Mouse (Mus musculus) CH12.LX (cell line): ENCODE data around the gene Rpl9. TPM values are rescaled to one million over a fixed set of nuclear protein-coding genes. Genes with fewer than 3 reads are reported as not detected.

Experiments
- DNase-seq: peaks from one replicate; pipeline ENCODE4 v3.0.0-alpha.2; 2013; ENCODE audit errors: extremely low read depth
- H3K27ac ChIP-seq: 2 replicates; pipeline ENCODE4 v1.5.1; 2012; ENCODE audit warnings: low read depth, mild to moderate bottlenecking, control low read depth, moderate library complexity; ENCODE audit not compliant: insufficient read depth
- H3K27me3 ChIP-seq: replicated peaks from 2 replicates; pipeline ENCODE3; 2012; ENCODE audit warnings: inconsistent platforms
- H3K36me3 ChIP-seq, 2 experiments: replicated peaks in 1 of 2; 2 replicates each; pipeline versions ENCODE3 to v1.6.1; 2012; ENCODE audit warnings: inconsistent platforms in 1 of 2, low read length in 1 of 2, mild to moderate bottlenecking in 1 of 2, mixed read lengths in 1 of 2, moderate library complexity in 1 of 2; ENCODE audit not compliant: control insufficient read depth in 1 of 2, insufficient read depth in 1 of 2
- H3K4me1 ChIP-seq, 2 experiments: 2 replicates each; pipeline ENCODE4 v1.6.1; 2012; ENCODE audit warnings: inconsistent platforms in 1 of 2, moderate library complexity in 1 of 2; ENCODE audit not compliant: insufficient read depth in 2 of 2, control insufficient read depth in 1 of 2
- H3K4me2 ChIP-seq: 2 replicates; pipeline ENCODE4 v1.6.1; 2012; ENCODE audit warnings: low read depth, mild to moderate bottlenecking, control low read depth; ENCODE audit not compliant: poor library complexity, insufficient read depth, severe bottlenecking
- H3K4me3 ChIP-seq, 3 experiments: fragments of 150-350 bp in 1 of 3; sonication (generic) in 1 of 3; replicated peaks in 1 of 3; 2 replicates each; pipeline versions ENCODE3 to v1.5.1; 2011 to 2012; ENCODE audit warnings: low read depth in 2 of 3, low read length in 2 of 3, mild to moderate bottlenecking in 2 of 3, moderate library complexity in 2 of 3, control low read depth in 1 of 3, improper control_type of control experiment in 1 of 3, inconsistent platforms in 1 of 3, mixed read lengths in 1 of 3; ENCODE audit not compliant: poor library complexity in 1 of 3
- H3K79me2 ChIP-seq: replicated peaks from 2 replicates; pipeline ENCODE4 v1.6.1; 2012; ENCODE audit warnings: mild to moderate bottlenecking, moderate library complexity; ENCODE audit not compliant: control insufficient read depth, poor library complexity, insufficient read depth, severe bottlenecking; ENCODE audit errors: extremely low read depth
- H3K9ac ChIP-seq: 2 replicates; pipeline ENCODE4 v1.6.1; 2012; ENCODE audit warnings: low read depth, mild to moderate bottlenecking, control low read depth, moderate library complexity; ENCODE audit not compliant: insufficient read depth
- H3K9me3 ChIP-seq: replicated peaks from 2 replicates; pipeline ENCODE3; 2012; ENCODE audit warnings: low read length, inconsistent platforms, mixed read lengths
- CHD1 ChIP-seq: IDR thresholded peaks from 2 replicates; pipeline ENCODE4 v1.6.1; 2012; ENCODE audit warnings: low read depth, low read length, improper control_type of control experiment, inconsistent platforms
- CHD2 ChIP-seq: IDR thresholded peaks from 2 replicates; pipeline ENCODE4 v1.6.1; 2011; ENCODE audit warnings: low read length, improper control_type of control experiment
- CTCF ChIP-seq, 2 experiments: IDR thresholded peaks in 1 of 2; conservative IDR thresholded peaks in 1 of 2; 2 replicates each; pipeline ENCODE4 v1.5.1; 2011 to 2012; ENCODE audit warnings: low read depth in 2 of 2, low read length in 2 of 2, improper control_type of control experiment in 1 of 2, inconsistent platforms in 1 of 2, mild to moderate bottlenecking in 1 of 2, moderate library complexity in 1 of 2
- ELF1 ChIP-seq: IDR thresholded peaks from 2 replicates; pipeline ENCODE4 v1.6.1; 2014; ENCODE audit warnings: low read depth, mild to moderate bottlenecking, inconsistent platforms, low read length, improper control_type of control experiment
- ETS1 ChIP-seq: conservative IDR thresholded peaks from 2 replicates; pipeline ENCODE4 v1.6.1; 2012; ENCODE audit warnings: low read depth, mild to moderate bottlenecking, inconsistent platforms, low read length, improper control_type of control experiment, moderate library complexity
- GABPA ChIP-seq: IDR thresholded peaks from 2 replicates; pipeline ENCODE4 v1.6.1; 2012; ENCODE audit warnings: low read depth, low read length, improper control_type of control experiment, inconsistent platforms; ENCODE audit not compliant: insufficient replicate concordance
- HCFC1 ChIP-seq: IDR thresholded peaks from 2 replicates; pipeline ENCODE4 v1.6.1; 2012; ENCODE audit warnings: low read depth, mild to moderate bottlenecking, inconsistent platforms, low read length, improper control_type of control experiment
- JUN ChIP-seq: IDR thresholded peaks from 2 replicates; pipeline ENCODE4 v1.6.1; 2011; ENCODE audit warnings: low read depth, mild to moderate bottlenecking, low read length, improper control_type of control experiment, moderate library complexity; ENCODE audit not compliant: insufficient read depth
- KAT2A ChIP-seq: IDR thresholded peaks from 2 replicates; pipeline ENCODE4 v1.6.1; 2012; ENCODE audit warnings: low read length, improper control_type of control experiment, inconsistent platforms; ENCODE audit not compliant: insufficient replicate concordance
- MAZ ChIP-seq: IDR thresholded peaks from 2 replicates; pipeline ENCODE4 v1.6.1; 2012; ENCODE audit warnings: low read depth, mild to moderate bottlenecking, inconsistent platforms, low read length, improper control_type of control experiment, moderate library complexity
- NRF1 ChIP-seq: IDR thresholded peaks from 2 replicates; pipeline ENCODE4 v1.6.1; 2014; ENCODE audit warnings: low read depth, mild to moderate bottlenecking, inconsistent platforms, low read length, improper control_type of control experiment, moderate library complexity
- POLR2A ChIP-seq: IDR thresholded peaks from 2 replicates; pipeline ENCODE4 v1.6.1; 2011; ENCODE audit warnings: low read depth, mild to moderate bottlenecking, improper control_type of control experiment, low read length
- UBTF ChIP-seq: IDR thresholded peaks from 2 replicates; pipeline ENCODE4 v1.6.1; 2012; ENCODE audit warnings: low read depth, mild to moderate bottlenecking, inconsistent platforms, low read length, improper control_type of control experiment, moderate library complexity
- ZNF384 ChIP-seq: IDR thresholded peaks from 2 replicates; pipeline ENCODE4 v1.6.1; 2012; ENCODE audit warnings: low read depth, low read length, improper control_type of control experiment, inconsistent platforms
- dilution Hi-C: fragments of 300-500 bp; cut with MboI; formaldehyde crosslinking; loops from 2 replicates; pipeline ENCODE4 v1.14.3; 2020; ENCODE audit warnings: low sequenced_read_pairs; ENCODE audit not compliant: extremely low pct_unique_long_range_greater_than_20kb, extremely low pct_ligation_motif_present
- in situ Hi-C: fragments of 300-500 bp; cut with MboI; formaldehyde crosslinking; loops from 3 replicates; pipeline ENCODE4 v1.14.3; 2019; ENCODE audit warnings: low sequenced_read_pairs, low pct_ligation_motif_present, low pct_unique_long_range_greater_than_20kb, mixed read lengths
- polyA plus RNA-seq: library from polyadenylated mRNA; unstranded; fragments of >175 nt; gene quantifications from 2 replicates; pipeline ENCODE4 v1.2.1, GENCODE M21; 2012; ENCODE audit warnings: low read depth; ENCODE audit not compliant: insufficient read length
- total RNA-seq, 2 experiments: library from RNA; depleted of rRNA; stranded (reverse); fragments of 300-350 nt in 1 of 2; fragments of >200 nt in 1 of 2; gene quantifications; 2 replicates each; pipeline ENCODE4 v1.2.3; 2012 to 2014

Gene Rpl9
- total and polyA plus RNA-seq, 3 experiments: 1,001 to 3,671 (median 2,286) TPM

- H3K27ac ChIP-seq: no peak overlapping the region
- in situ Hi-C loops: no loop called here
- H3K9me3 ChIP-seq: no peaks in the 10 kb centered on the region
- no peaks in the 10 kb centered on the region for H3K4me1 ChIP-seq
- H3K36me3 ChIP-seq: no peaks in the 10 kb centered on the region
- H3K79me2 ChIP-seq: no peaks in the 10 kb centered on the region
- peaks cover 5% of the 10 kb centered on the region for H3K27me3 ChIP-seq
- DNase-seq: no peak
- TF ChIP-seq ZNF384 (no peak), NRF1 (no peak), JUN (no peak)
- TF ChIP-seq, all 38 proteins: peak for 0
- Histone ChIP-seq H3K4me2 (no peak overlapping the region), H3K9ac (no peak overlapping the region), H3K4me3 (no peak overlapping the region)
- dilution Hi-C loops: no loop called here
These were observed 19.7 kb downstream of the Rpl9 start for GRCm38 (mm10) chr5:65371551-65371950.

GRCm38 (mm10) chr5:65367837-65368236 lies 23.4 kb downstream of the Rpl9 start:
- Histone ChIP-seq H3K36me3 (no peaks in the 10 kb centered on the region), H3K4me2 (no peak overlapping the region), H3K4me1 (no peaks in the 10 kb centered on the region), H3K79me2 (no peaks in the 10 kb centered on the region), H3K4me3 (no peak overlapping the region), H3K27ac (no peak overlapping the region), H3K27me3 (peaks cover 5% of the 10 kb centered on the region), H3K9ac (no peak overlapping the region), H3K9me3 (no peaks in the 10 kb centered on the region)
- dilution Hi-C loops: no loop called here
- in situ Hi-C loops: no loop called here
- no peak for TF ChIP-seq GABPA
- TF ChIP-seq CHD2: no peak
- no peak for TF ChIP-seq POLR2A
- no peak for TF ChIP-seq UBTF
- no peak for TF ChIP-seq MAZ
- DNase-seq: no peak

GRCm38 (mm10) chr5:65357771-65358170 lies 33.5 kb downstream of the Rpl9 start:
- no peaks in the 10 kb centered on the region for H3K4me1 ChIP-seq
- no peak for DNase-seq
- H3K9me3 ChIP-seq: peaks cover 2% of the 10 kb centered on the region
- H3K79me2 ChIP-seq: no peaks in the 10 kb centered on the region
- TF ChIP-seq POLR2A (no peak), CHD1 (no peak), KAT2A (no peak), HCFC1 (no peak), ELF1 (no peak), CTCF (conservative IDR thresholded peaks at IDR 0.05 in 1 of 2, IDR thresholded peaks at IDR 0.05 in 1 of 2; ENCODE audit: low read depth in 2 of 2, low read length in 2 of 2) (no peak), ETS1 (no peak), GABPA (no peak)
- no peaks in the 10 kb centered on the region for H3K27me3 ChIP-seq
- in situ Hi-C loops (no loop called here), dilution Hi-C loops (no loop called here)
- no peak overlapping the region for H3K9ac ChIP-seq
- H3K36me3 ChIP-seq: no peaks in the 10 kb centered on the region
- no peak overlapping the region for H3K4me2 ChIP-seq
- H3K27ac ChIP-seq: no peak overlapping the region
- no peak overlapping the region for H3K4me3 ChIP-seq
